Mouse (Mus musculus) heart, adult 2 months (tissue): ENCODE data around the gene Csnk2a2. TPM values are rescaled to one million over a fixed set of nuclear protein-coding genes. Genes with fewer than 3 reads are reported as not detected.

Experiments
- DNase-seq, 2 experiments: peaks; one replicate each; pipeline ENCODE4 v3.0.0; 2021
- H3K27ac ChIP-seq: fragments of 200-600 bp; 2 replicates; pipeline ENCODE4 v1.8.1; 2022
- H3K27me3 ChIP-seq: fragments of 200-500 bp; 2 replicates; pipeline ENCODE4 v1.6.1; 2012; ENCODE audit warnings: mild to moderate bottlenecking, low read length, inconsistent platforms, mixed read lengths; ENCODE audit not compliant: control insufficient read depth, insufficient read depth
- H3K36me3 ChIP-seq: fragments of 200-500 bp; 2 replicates; pipeline ENCODE4 v1.6.1; 2012; ENCODE audit warnings: low read length, inconsistent platforms; ENCODE audit not compliant: control insufficient read depth, insufficient read depth
- H3K4me1 ChIP-seq: fragments of 200-500 bp; 2 replicates; pipeline ENCODE4 v1.6.1; 2011; ENCODE audit warnings: low read length; ENCODE audit not compliant: control insufficient read depth, insufficient read depth
- H3K4me3 ChIP-seq: fragments of 200-600 bp; 2 replicates; pipeline ENCODE4 v1.8.1; 2022
- H3K79me2 ChIP-seq: fragments of 200-500 bp; replicated peaks from 2 replicates; pipeline ENCODE4 v1.6.1; 2012; ENCODE audit warnings: mild to moderate bottlenecking, inconsistent platforms, low read length, moderate library complexity, mixed read lengths; ENCODE audit not compliant: control insufficient read depth, insufficient read depth
- H3K9ac ChIP-seq: fragments of 200-500 bp; 2 replicates; pipeline ENCODE4 v1.6.1; 2012; ENCODE audit warnings: low read depth, mild to moderate bottlenecking, control low read depth, inconsistent platforms, low read length, mixed read lengths
- CTCF ChIP-seq: fragments of 200-600 bp; IDR thresholded peaks from 2 replicates; pipeline ENCODE4 v1.8.1; 2022; ENCODE audit warnings: antibody characterized with exemption, mild to moderate bottlenecking, moderate library complexity
- EP300 ChIP-seq: fragments of 200-500 bp; IDR thresholded peaks from 2 replicates; pipeline ENCODE4 v1.6.1; 2011; ENCODE audit warnings: low read depth, low read length, control low read depth; ENCODE audit not compliant: insufficient read depth
- POLR2A ChIP-seq: fragments of 200-500 bp; IDR thresholded peaks from 2 replicates; pipeline ENCODE4 v1.6.1; 2011; ENCODE audit warnings: mild to moderate bottlenecking, low read depth, low read length, control low read depth; ENCODE audit not compliant: insufficient read depth
- WGBS: fragments of 180-500 bp; shearing (Covaris S2); methylation state at CpG from one replicate; pipeline ENCODE4 v1.1.7; 2018; 5-methylcytosine and 5-hydroxymethylcytosine counted together
- intact Hi-C: fragments of 180-260 bp; cut with DNase I; formaldehyde crosslinking; loops from one replicate; pipeline ENCODE4 v1.15.1; 2025
- polyA plus RNA-seq: library from polyadenylated mRNA; depleted of rRNA; stranded (reverse); fragments of >200 nt; gene quantifications from 2 replicates; pipeline ENCODE4 v1.2.3, GENCODE M21; 2012
- total RNA-seq, 2 experiments: library from RNA; stranded (reverse); gene quantifications; 2 replicates each; pipeline ENCODE4 v1.2.3; 2021

Gene Csnk2a2
- total and polyA plus RNA-seq, 3 experiments, result 11.0 to 31.0 (median 28.6) TPM

GRCm38 (mm10) chr8:95523991-95524390 lies 34.2 kb upstream of the Csnk2a2 start:
- DNase-seq, result no peak
- H3K27ac ChIP-seq, result no peak overlapping the region
- intact Hi-C loops, result no loop called here
- no peak overlapping the region for H3K9ac ChIP-seq
- H3K4me3 ChIP-seq, result no peak overlapping the region
- H3K79me2 ChIP-seq, result no peaks in the 10 kb centered on the region
- no peaks in the 10 kb centered on the region for H3K27me3 ChIP-seq
- H3K4me1 ChIP-seq, result no peaks in the 10 kb centered on the region
- H3K36me3 ChIP-seq, result no peaks in the 10 kb centered on the region
- TF ChIP-seq POLR2A, result no peak
- no peak for TF ChIP-seq CTCF
- no peak for TF ChIP-seq EP300
- 72% methylated on average over 4 of the region's 4 CpGs for WGBS

GRCm38 (mm10) chr8:95516928-95517327 lies 27.1 kb upstream of the Csnk2a2 start:
- WGBS, result 77% methylated on average over 6 of the region's 6 CpGs
- intact Hi-C loops, result no loop called here

GRCm38 (mm10) chr8:95513219-95513618 lies 23.4 kb upstream of the Csnk2a2 start:
- WGBS, result 63% methylated on average over 4 of the region's 4 CpGs
- no peak for DNase-seq
- H3K4me3 ChIP-seq, result no peak overlapping the region
- H3K79me2 ChIP-seq, result no peaks in the 10 kb centered on the region
- intact Hi-C loops, result no loop called here
- H3K9ac ChIP-seq, result no peak overlapping the region
- no peak overlapping the region for H3K27ac ChIP-seq
- TF ChIP-seq CTCF (no peak), EP300 (no peak), POLR2A (no peak)
- no peaks in the 10 kb centered on the region for H3K36me3 ChIP-seq
- no peaks in the 10 kb centered on the region for H3K4me1 ChIP-seq
- H3K27me3 ChIP-seq, result no peaks in the 10 kb centered on the region

More at GRCm38 (mm10) chr8:95516928-95517327, 27.1 kb upstream of the Csnk2a2 start:
- Histone ChIP-seq H3K79me2 (no peaks in the 10 kb centered on the region), H3K9ac (no peak overlapping the region), H3K4me1 (no peaks in the 10 kb centered on the region), H3K27me3 (no peaks in the 10 kb centered on the region), H3K36me3 (no peaks in the 10 kb centered on the region), H3K4me3 (no peak overlapping the region), H3K27ac (no peak overlapping the region)
- TF ChIP-seq EP300, result no peak
- TF ChIP-seq POLR2A, result no peak
- no peak for DNase-seq

DNA sequence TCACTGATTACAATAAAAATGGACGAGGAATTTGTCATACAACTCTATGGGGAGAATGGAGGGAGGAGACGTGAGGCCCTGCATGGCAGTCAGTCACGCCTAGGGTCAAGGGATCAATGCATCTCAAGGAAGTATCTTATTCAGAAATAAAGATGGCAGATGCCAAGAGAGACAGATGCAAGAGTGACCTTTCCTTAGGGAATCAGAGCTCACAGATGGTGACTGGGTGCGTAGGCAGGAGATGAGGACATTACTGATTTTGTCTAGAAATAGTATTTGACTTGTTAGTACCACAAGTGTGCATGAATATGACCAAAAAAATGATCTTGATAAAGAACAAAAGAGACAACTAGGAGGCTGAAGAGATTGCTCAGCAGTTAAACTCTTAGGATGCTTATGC lies 22.4 kb upstream of the Csnk2a2 start:
- intact Hi-C loops, result no loop called here

GRCm38 (mm10) chr8:95506245-95506644 lies 16.4 kb upstream of the Csnk2a2 start:
- intact Hi-C loops, result no loop called here
- Histone ChIP-seq H3K27ac (no peak overlapping the region), H3K27me3 (no peaks in the 10 kb centered on the region), H3K9ac (no peak overlapping the region), H3K79me2 (no peaks in the 10 kb centered on the region), H3K4me1 (no peaks in the 10 kb centered on the region), H3K4me3 (no peak overlapping the region), H3K36me3 (no peaks in the 10 kb centered on the region)
- DNase-seq, result no peak
- 60% methylated on average over 5 of the region's 5 CpGs for WGBS
- TF ChIP-seq POLR2A (no peak), EP300 (no peak), CTCF (no peak)

More for the DNA sequence above, 22.4 kb upstream of the Csnk2a2 start:
- Histone ChIP-seq H3K36me3 (no peaks in the 10 kb centered on the region), H3K27me3 (no peaks in the 10 kb centered on the region), H3K9ac (no peak overlapping the region), H3K27ac (no peak overlapping the region), H3K4me3 (no peak overlapping the region), H3K4me1 (no peaks in the 10 kb centered on the region), H3K79me2 (no peaks in the 10 kb centered on the region)
- no peak for DNase-seq
- WGBS, result 50% methylated on average over 4 of the region's 4 CpGs
- TF ChIP-seq EP300, result no peak
- TF ChIP-seq CTCF, result no peak
- TF ChIP-seq POLR2A, result no peak

GRCm38 (mm10) chr8:95505606-95506005 lies 15.8 kb upstream of the Csnk2a2 start:
- H3K79me2 ChIP-seq, result no peaks in the 10 kb centered on the region
- H3K27ac ChIP-seq, result no peak overlapping the region
- H3K4me3 ChIP-seq, result no peak overlapping the region
- no peak overlapping the region for H3K9ac ChIP-seq
- 60% methylated on average over 3 of the region's 3 CpGs for WGBS
- H3K27me3 ChIP-seq, result no peaks in the 10 kb centered on the region
- intact Hi-C loops, result no loop called here
- DNase-seq, result no peak
- H3K36me3 ChIP-seq, result no peaks in the 10 kb centered on the region
- no peak for TF ChIP-seq POLR2A
- no peak for TF ChIP-seq EP300
- TF ChIP-seq CTCF, result no peak
- H3K4me1 ChIP-seq, result no peaks in the 10 kb centered on the region

DNA sequence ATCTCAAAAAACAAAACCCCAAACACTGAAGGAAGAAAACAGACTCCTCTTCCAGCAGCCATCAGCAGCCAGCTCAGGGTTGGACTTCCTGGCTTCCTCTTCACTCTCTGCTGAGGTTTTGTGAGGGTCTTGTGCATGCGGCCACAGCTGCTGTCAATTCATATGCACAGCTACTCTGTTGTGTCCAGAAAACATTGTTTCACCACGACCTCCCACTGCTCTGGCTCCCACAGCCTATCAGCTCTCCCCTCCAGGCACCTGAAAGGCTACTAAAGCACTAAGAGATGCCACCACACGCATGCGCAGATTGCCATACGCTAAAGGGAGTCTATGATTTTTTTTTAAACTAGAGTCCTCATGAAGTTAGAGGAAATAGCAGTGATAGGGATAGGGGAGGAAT lies 15.0 kb upstream of the Csnk2a2 start:
- no peak overlapping the region for H3K27ac ChIP-seq
- H3K9ac ChIP-seq, result no peak overlapping the region
- H3K36me3 ChIP-seq, result no peaks in the 10 kb centered on the region
- TF ChIP-seq EP300, result no peak
- no peak for TF ChIP-seq CTCF
- no peak for TF ChIP-seq POLR2A
- DNase-seq, result no peak
- H3K79me2 ChIP-seq, result no peaks in the 10 kb centered on the region
- intact Hi-C loops, result no loop called here
- no peak overlapping the region for H3K4me3 ChIP-seq
- no peaks in the 10 kb centered on the region for H3K27me3 ChIP-seq
- 67% methylated on average over 5 of the region's 5 CpGs for WGBS
- no peaks in the 10 kb centered on the region for H3K4me1 ChIP-seq
